Mouse (Mus musculus) liver, embryonic 14 days (tissue): Measurements from ENCODE around the gene Gm20403. TPM values are rescaled to one million over a fixed set of nuclear protein-coding genes. Genes with fewer than 3 reads are reported as not detected.

Experiments
- polyA plus RNA-seq: library from polyadenylated mRNA; depleted of rRNA; stranded (reverse); fragments of >200 nt; gene quantifications from 2 replicates; pipeline ENCODE4 v1.2.3, GENCODE M21; 2012; rRNA removed

Gene Gm20403
- polyA plus RNA-seq = not detected in 2 replicates

DNA sequence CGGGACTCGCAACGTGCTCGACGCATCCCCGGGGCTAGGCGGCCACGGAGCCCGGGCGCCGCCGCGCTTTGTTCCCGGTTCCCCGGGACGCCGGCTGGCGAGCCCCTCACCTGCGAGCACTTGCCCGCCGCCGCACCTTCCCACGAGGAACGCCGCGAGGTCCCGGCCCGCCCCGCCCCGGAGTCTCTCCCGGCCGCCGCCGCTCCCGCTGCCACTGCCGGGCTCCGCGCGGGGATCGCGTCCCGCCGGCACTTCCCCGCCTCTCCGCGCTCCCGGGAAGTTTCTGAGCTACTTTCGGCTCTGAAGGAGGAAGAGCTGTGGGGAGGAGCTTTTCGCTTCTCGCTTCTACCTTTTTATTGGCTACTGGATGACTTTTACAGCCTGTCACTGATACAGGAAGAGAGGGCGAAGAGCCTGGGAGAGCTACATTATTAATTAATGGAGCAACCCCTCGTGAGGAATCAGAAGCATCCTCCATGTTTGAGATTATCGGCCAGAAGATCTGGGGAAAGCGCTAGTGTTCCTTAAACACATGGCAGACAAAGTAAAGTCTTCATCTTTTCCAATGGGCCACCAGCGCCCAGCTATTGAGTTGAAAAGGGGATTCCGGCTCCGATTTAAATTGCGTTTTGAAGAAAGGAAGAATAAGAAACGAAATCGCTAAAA lies at the start of gene Gm20403:
TSS of gene Gm20403 (minus strand) at position 478 of the 666 bp plus-strand sequence.

DNA sequence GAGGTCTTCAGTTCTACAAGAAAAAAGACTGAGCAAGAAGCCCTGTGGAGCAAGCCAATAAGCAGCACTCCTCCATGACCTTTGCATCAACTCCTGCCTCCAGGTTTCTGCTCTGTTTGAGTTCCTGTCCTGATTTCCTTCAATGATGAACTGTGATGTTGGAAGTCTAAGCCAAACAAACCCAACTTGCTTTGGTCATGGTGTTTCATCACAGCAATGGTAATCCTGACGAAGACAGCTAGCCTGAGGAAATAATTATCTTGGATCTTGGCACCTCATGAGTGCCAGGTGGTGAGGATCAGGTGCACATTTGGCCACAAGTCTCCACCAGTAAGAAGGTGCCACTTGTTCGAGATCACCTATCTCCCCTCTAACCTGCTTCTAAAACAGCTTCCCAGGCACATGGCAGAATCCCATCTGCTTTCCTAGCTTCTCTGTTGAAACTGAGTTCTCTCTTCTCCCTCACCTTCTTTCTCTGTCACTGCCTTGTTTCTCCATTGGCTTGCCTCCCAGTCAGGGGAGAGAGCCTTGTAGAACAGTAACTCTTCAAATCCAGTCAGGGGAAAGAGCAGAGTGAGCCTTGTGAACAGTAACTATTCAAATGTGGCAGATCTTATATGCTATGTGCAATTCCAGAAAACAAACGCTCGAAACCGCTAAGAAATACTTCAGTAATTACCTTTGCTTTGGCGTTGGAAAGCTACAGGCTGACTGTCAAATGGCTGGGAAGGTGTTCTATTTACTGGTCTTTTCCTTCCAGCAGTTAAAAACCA lies 27.5 kb upstream of the Gm20403 start, which contains the start of gene Baz1a:
TSS of gene Baz1a (minus strand) at position 723 of the 773 bp plus-strand sequence.

Other genes with a start within 250 kb of the Gm20403 start
- 18.8 and 22.4 TPM in 2 replicates for gene Snx6, start 190.8 kb downstream of the Gm20403 start, polyA plus RNA-seq
- 9.5 and 10.2 TPM in 2 replicates for gene Cfl2, start 123.7 kb downstream of the Gm20403 start, polyA plus RNA-seq
- gene Baz1a, start 27.8 kb upstream of the Gm20403 start, polyA plus RNA-seq = 18.3 and 21.1 TPM in 2 replicates
- gene 2700097O09Rik, start 93.6 kb upstream of the Gm20403 start, polyA plus RNA-seq = 13.7 and 16.3 TPM in 2 replicates
- gene Srp54a, start 93.7 kb upstream of the Gm20403 start, polyA plus RNA-seq = 19.7 and 21.0 TPM in 2 replicates
- gene Fam177a, start 137.9 kb upstream of the Gm20403 start, polyA plus RNA-seq = 4.4 and 4.8 TPM in 2 replicates
- 15.0 and 15.1 TPM in 2 replicates for gene Srp54b, start 168.6 kb upstream of the Gm20403 start, polyA plus RNA-seq
- not detected in 2 replicates for gene 1700047I17Rik2, start 213.1 kb upstream of the Gm20403 start, polyA plus RNA-seq
- 22.3 and 22.4 TPM in 2 replicates for gene Srp54c, start 243.6 kb upstream of the Gm20403 start, polyA plus RNA-seq